Mouse (Mus musculus) ES-CJ7 (cell line): ENCODE measurements around the gene Podxl.
A peak's percentile ranks its signal among the peaks of the same experiment; 100 is the strongest.
"Not testable (repeated sequence)": the region's sequence is repeated elsewhere in the genome, so short reads cannot be mapped to it uniquely, and the experiment has no call there.

Experiments
- DNase-seq: peaks from one replicate; pipeline ENCODE4 v3.0.0; 2011; ENCODE audit warnings: low read depth, low spot score

Gene Podxl

GRCm38 (mm10) chr6:31567200-31567599 lies 3.4 kb upstream of the Podxl start:
- no peak for DNase-seq

GRCm38 (mm10) chr6:31564901-31565391 lies 1.2 kb upstream of the Podxl start:
- DNase-seq = no peak

- DNase-seq = no peak
Measured at GRCm38 (mm10) chr6:31564182-31564531, 376 bp upstream of the Podxl start.

- DNase-seq = no peak
Measured at GRCm38 (mm10) chr6:31562371-31563080, 1.3 kb downstream of the Podxl start.

- DNase-seq = not testable (repeated sequence)
Measured at GRCm38 (mm10) chr6:31561948-31562347, 1.8 kb downstream of the Podxl start.

GRCm38 (mm10) chr6:31560138-31560959 lies 3.4 kb downstream of the Podxl start:
- peak; percentile 87 for DNase-seq

GRCm38 (mm10) chr6:31556460-31557100 lies 7.2 kb downstream of the Podxl start:
- DNase-seq = no peak

- DNase-seq = peak; percentile 42
Measured at GRCm38 (mm10) chr6:31550876-31551532, 12.8 kb downstream of the Podxl start.

- DNase-seq = no peak
Measured at GRCm38 (mm10) chr6:31549361-31550051, 14.3 kb downstream of the Podxl start.

- DNase-seq = no peak
Measured at GRCm38 (mm10) chr6:31544318-31544717, 19.5 kb downstream of the Podxl start.

GRCm38 (mm10) chr6:31540018-31540417 lies 23.8 kb downstream of the Podxl start:
- no peak for DNase-seq

- DNase-seq = no peak
Measured at GRCm38 (mm10) chr6:31538112-31538511, 25.7 kb downstream of the Podxl start.

- DNase-seq = no peak
Measured at GRCm38 (mm10) chr6:31537193-31537592, 26.6 kb downstream of the Podxl start.

GRCm38 (mm10) chr6:31534705-31535104 lies 29.1 kb downstream of the Podxl start:
- no peak for DNase-seq

GRCm38 (mm10) chr6:31531880-31532279 lies 31.9 kb downstream of the Podxl start:
- peak; percentile 18 for DNase-seq

- DNase-seq = no peak
Measured at GRCm38 (mm10) chr6:31528339-31528738, 35.4 kb downstream of the Podxl start.

- peak; percentile 86 for DNase-seq
Measured at GRCm38 (mm10) chr6:31527897-31528296, 35.9 kb downstream of the Podxl start.

GRCm38 (mm10) chr6:31526929-31527328 lies 36.9 kb downstream of the Podxl start:
- peak; percentile 67 for DNase-seq

- peak; percentile 84 for DNase-seq
Measured at GRCm38 (mm10) chr6:31525231-31525900, 38.4 kb downstream of the Podxl start.

- no peak for DNase-seq
Measured at GRCm38 (mm10) chr6:31524647-31525046, 39.1 kb downstream of the Podxl start.

GRCm38 (mm10) chr6:31524121-31524520 lies 39.7 kb downstream of the Podxl start:
- no peak for DNase-seq
